Mouse (Mus musculus) myocyte (in vitro differentiated cells): ENCODE data around the gene Dctpp1. TPM values are rescaled to one million over a fixed set of nuclear protein-coding genes. Genes with fewer than 3 reads are reported as not detected.

Experiments used
- H3K27me3 ChIP-seq: one replicate; pipeline ENCODE4 v1.6.1; 2011; ENCODE audit not compliant: control insufficient read depth, insufficient read depth, insufficient read length
- H3K36me3 ChIP-seq: one replicate; pipeline ENCODE4 v1.6.1; 2011; ENCODE audit not compliant: control insufficient read depth, insufficient read depth
- H3K4me2 ChIP-seq: one replicate; pipeline ENCODE4 v1.6.1; 2011; ENCODE audit warnings: low read depth, control low read depth
- H3K4me3 ChIP-seq: one replicate; pipeline ENCODE4 v1.5.1; 2011; ENCODE audit warnings: mild to moderate bottlenecking, control low read depth, moderate library complexity
- H3K79me2 ChIP-seq: one replicate; pipeline ENCODE4 v1.6.1; 2011; ENCODE audit not compliant: control insufficient read depth, insufficient read depth
- H3ac ChIP-seq: one replicate; pipeline ENCODE4 v1.6.1; 2011; ENCODE audit not compliant: control insufficient read depth, insufficient read length
- CEBPB ChIP-seq: IDR thresholded peaks from 2 replicates; pipeline ENCODE4 v1.6.1; 2011; ENCODE audit warnings: mild to moderate bottlenecking, moderate library complexity; ENCODE audit not compliant: poor library complexity, insufficient read depth, severe bottlenecking
- E2F4 ChIP-seq: IDR thresholded peaks from one replicate; pipeline ENCODE4 v1.6.1; 2011; ENCODE audit warnings: mild to moderate bottlenecking, control low read depth, moderate library complexity; ENCODE audit not compliant: insufficient read depth
- MAX ChIP-seq: IDR thresholded peaks from one replicate; pipeline ENCODE4 v1.6.1; 2011; ENCODE audit warnings: low read depth, mild to moderate bottlenecking, control low read depth
- MYOD1 ChIP-seq, 3 experiments: IDR thresholded peaks; one replicate each; pipeline ENCODE4 v1.6.1; 2011; ENCODE audit warnings: control low read depth in 2 of 3, low read depth in 2 of 3, mild to moderate bottlenecking in 2 of 3, moderate library complexity in 1 of 3; ENCODE audit not compliant: insufficient read length in 2 of 3, control insufficient read depth in 1 of 3
- MYOG ChIP-seq, 3 experiments: IDR thresholded peaks; one replicate each; pipeline ENCODE4 v1.6.1; 2011; ENCODE audit warnings: control low read depth in 2 of 3, low read depth in 2 of 3, mild to moderate bottlenecking in 2 of 3; ENCODE audit not compliant: insufficient read length in 2 of 3, control insufficient read depth in 1 of 3, insufficient read depth in 1 of 3
- POLR2A ChIP-seq: IDR thresholded peaks from one replicate; pipeline ENCODE4 v1.6.1; 2011; ENCODE audit warnings: low read depth, mild to moderate bottlenecking, control low read depth, moderate library complexity; ENCODE audit not compliant: insufficient read length
- POLR2AphosphoS2 ChIP-seq: IDR thresholded peaks from one replicate; pipeline ENCODE4 v1.6.1; 2011; ENCODE audit warnings: low read depth, control low read depth; ENCODE audit not compliant: insufficient read length
- REST ChIP-seq: IDR thresholded peaks from one replicate; pipeline ENCODE4 v1.6.1; 2011; ENCODE audit warnings: mild to moderate bottlenecking, control low read depth, moderate library complexity; ENCODE audit not compliant: insufficient read depth, insufficient read length
- SRF ChIP-seq: IDR thresholded peaks from one replicate; pipeline ENCODE4 v1.6.1; 2011; ENCODE audit warnings: low read depth; ENCODE audit not compliant: control insufficient read depth, insufficient read length
- TCF12 ChIP-seq: IDR thresholded peaks from one replicate; pipeline ENCODE4 v1.6.1; 2011; ENCODE audit warnings: mild to moderate bottlenecking, control low read depth; ENCODE audit not compliant: poor library complexity, insufficient read depth, severe bottlenecking
- TCF3 ChIP-seq: IDR thresholded peaks from one replicate; pipeline ENCODE4 v1.6.1; 2011; ENCODE audit warnings: low read depth, control low read depth; ENCODE audit not compliant: insufficient read length
- USF1 ChIP-seq: IDR thresholded peaks from one replicate; pipeline ENCODE4 v1.6.1; 2011; ENCODE audit warnings: low read depth, mild to moderate bottlenecking, control low read depth, moderate library complexity
- polyA plus RNA-seq: library from polyadenylated mRNA; unstranded; fragments of >200 nt; fragmentation: generic; extraction: Trizol; gene quantifications from one replicate; pipeline ENCODE4 v1.2.1, GENCODE M21; 2012; ENCODE audit warnings: missing spikeins

The Dctpp1 gene
- polyA plus RNA-seq, 1 experiment = 76.9 TPM

GRCm38 (mm10) chr7:127231826-127232621 lies 28.5 kb downstream of the Dctpp1 start:
- Histone ChIP-seq H3K79me2 (peaks cover 49% of the 10 kb centered on the region), H3K36me3 (peaks cover 7% of the 10 kb centered on the region), H3ac (peak overlapping the region; percentile 32), H3K4me3 (peak overlapping the region; percentile 91), H3K4me2 (peak overlapping the region; percentile 93), H3K27me3 (no peaks in the 10 kb centered on the region)
- TF ChIP-seq USF1 = no peak
- no peak for TF ChIP-seq MYOD1 (IDR thresholded peaks at IDR 0.05; ENCODE audit: control insufficient read depth in 1 of 3, insufficient read length in 2 of 3, low read depth in 2 of 3)
- TF ChIP-seq POLR2A = no peak
- no peak for TF ChIP-seq POLR2AphosphoS2
- no peak for TF ChIP-seq MAX
- no peak for TF ChIP-seq CEBPB
- TF ChIP-seq REST = no peak
- no peak for TF ChIP-seq SRF
- TF ChIP-seq MYOG (IDR thresholded peaks at IDR 0.05; ENCODE audit: control insufficient read depth in 1 of 3, insufficient read depth in 1 of 3, insufficient read length in 2 of 3, low read depth in 2 of 3) = no peak
- TF ChIP-seq TCF12 = no peak
- no peak for TF ChIP-seq E2F4
- TF ChIP-seq TCF3 = no peak

DNA sequence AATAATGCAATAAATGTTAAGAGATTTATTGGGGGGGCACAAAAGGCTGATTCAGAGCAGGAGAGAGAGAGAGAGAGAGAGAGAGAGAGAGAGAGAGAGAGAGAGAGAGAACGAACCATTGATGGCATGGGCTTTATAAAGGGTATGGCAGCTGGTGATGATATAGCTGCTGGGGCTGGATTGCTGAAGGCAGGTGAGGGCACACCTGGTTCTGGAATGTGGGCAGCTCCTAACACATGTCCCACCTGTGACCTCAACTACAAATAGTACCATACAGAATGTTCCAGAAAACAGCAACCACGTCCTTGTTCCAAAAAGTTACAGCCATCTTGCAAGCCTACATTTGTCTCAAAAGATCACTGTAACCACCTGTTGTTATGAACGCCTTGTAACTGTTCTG lies 29.1 kb downstream of the Dctpp1 start:
- TF ChIP-seq POLR2AphosphoS2 = no peak
- TF ChIP-seq REST = no peak
- TF ChIP-seq E2F4 = no peak
- TF ChIP-seq SRF = no peak
- TF ChIP-seq MAX = no peak
- TF ChIP-seq MYOD1 (IDR thresholded peaks at IDR 0.05; ENCODE audit: control insufficient read depth in 1 of 3, insufficient read length in 2 of 3, low read depth in 2 of 3) = peak in 1 of 3 experiments; percentile 67
- TF ChIP-seq POLR2A = no peak
- no peak for TF ChIP-seq TCF12
- TF ChIP-seq MYOG (IDR thresholded peaks at IDR 0.05; ENCODE audit: control insufficient read depth in 1 of 3, insufficient read depth in 1 of 3, insufficient read length in 2 of 3, low read depth in 2 of 3) = peak in 2 of 3 experiments; percentile 23 to 75
- TF ChIP-seq USF1 = no peak
- peak; percentile 37 for TF ChIP-seq TCF3
- no peak for TF ChIP-seq CEBPB
- Histone ChIP-seq H3K27me3 (no peaks in the 10 kb centered on the region), H3K79me2 (peaks cover 49% of the 10 kb centered on the region), H3K4me2 (peak overlapping the region; percentile 93), H3ac (no peak overlapping the region), H3K36me3 (peaks cover 4% of the 10 kb centered on the region), H3K4me3 (peak overlapping the region; percentile 91)

DNA sequence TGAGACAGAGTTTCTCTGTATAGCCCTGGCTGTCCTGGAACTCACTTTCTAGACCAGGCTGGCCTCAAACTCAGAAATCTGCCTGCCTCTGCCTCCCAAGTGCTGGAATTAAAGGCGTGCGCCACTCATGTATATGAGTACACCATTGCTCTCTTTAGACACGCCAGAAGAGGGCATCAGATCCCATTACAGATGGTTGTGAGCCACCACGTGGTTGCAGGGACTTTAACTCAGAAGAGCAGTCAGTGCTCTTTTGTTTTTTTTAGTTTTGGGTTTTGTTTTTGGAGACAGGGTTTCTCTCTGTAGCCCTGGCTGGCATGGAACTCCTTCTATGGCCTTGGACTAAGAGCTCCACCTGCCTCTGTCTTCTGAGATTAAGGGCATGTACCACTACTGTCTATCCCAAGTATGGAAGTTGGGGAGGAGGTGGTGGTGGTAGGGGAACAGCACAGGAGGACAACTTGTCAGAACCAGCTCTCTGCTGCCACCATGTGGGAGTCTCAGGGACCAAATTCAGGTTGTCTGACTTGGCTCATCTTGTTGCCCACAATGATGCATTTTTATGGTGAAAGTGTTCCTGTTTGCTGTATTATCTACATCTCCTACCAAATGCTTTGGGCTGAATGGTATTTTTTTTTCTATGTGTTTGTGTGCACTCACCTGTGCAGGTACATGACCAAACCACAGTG lies 31.8 kb downstream of the Dctpp1 start:
- no peaks in the 10 kb centered on the region for H3K27me3 ChIP-seq
- no peak for TF ChIP-seq POLR2A
- no peak for TF ChIP-seq MAX
- no peak for TF ChIP-seq TCF12
- no peak for TF ChIP-seq MYOG (IDR thresholded peaks at IDR 0.05; ENCODE audit: control insufficient read depth in 1 of 3, insufficient read depth in 1 of 3, insufficient read length in 2 of 3, low read depth in 2 of 3)
- TF ChIP-seq TCF3 = no peak
- TF ChIP-seq REST = no peak
- TF ChIP-seq USF1 = peak; percentile 55
- TF ChIP-seq E2F4 = no peak
- no peak for TF ChIP-seq SRF
- TF ChIP-seq POLR2AphosphoS2 = peak; percentile 72
- no peak for TF ChIP-seq MYOD1 (IDR thresholded peaks at IDR 0.05; ENCODE audit: control insufficient read depth in 1 of 3, insufficient read length in 2 of 3, low read depth in 2 of 3)
- no peak for TF ChIP-seq CEBPB
- no peak overlapping the region for H3K4me2 ChIP-seq
- peaks cover 31% of the 10 kb centered on the region for H3K79me2 ChIP-seq
- H3ac ChIP-seq = no peak overlapping the region
- peaks cover 4% of the 10 kb centered on the region for H3K36me3 ChIP-seq
- H3K4me3 ChIP-seq = no peak overlapping the region

DNA sequence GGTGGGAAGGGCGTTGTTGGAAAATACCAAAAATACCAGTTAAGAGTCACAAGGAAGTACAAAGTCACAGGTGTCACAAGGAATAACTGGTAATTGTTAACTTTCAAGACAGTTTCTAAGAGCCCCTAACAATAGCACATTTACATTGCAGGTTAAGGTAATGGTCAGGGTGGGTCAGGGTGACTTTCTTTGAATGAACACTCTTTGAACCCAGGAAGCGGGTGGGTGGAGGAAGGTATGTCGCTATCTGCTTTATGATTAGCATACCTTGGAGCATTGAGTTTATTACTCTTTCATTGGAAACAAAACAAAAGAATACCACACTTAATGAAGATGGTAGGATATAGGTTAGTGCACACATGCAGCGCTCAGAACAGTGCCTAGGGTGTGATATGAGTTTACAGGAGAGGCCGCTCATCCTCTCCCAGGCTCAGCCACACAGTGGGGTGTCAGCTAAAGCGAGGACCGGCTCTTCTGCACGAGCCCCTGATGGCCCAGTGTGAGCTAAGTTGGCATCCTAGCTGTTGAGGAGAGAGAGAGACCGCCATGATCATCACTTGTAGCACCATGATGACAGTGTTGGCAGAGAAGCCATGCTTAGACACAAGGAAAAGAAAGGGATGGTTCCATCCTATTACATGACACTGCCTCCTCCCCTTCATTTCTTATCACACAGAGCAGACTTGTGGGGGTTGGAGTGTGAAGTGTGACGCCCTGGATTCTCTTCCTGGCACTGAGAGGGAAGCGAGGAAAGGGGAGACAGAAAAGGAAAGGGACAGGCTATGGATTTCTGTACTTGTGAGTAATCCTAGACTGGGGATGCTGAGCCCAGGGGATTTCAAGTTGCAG lies 35.1 kb downstream of the Dctpp1 start:
- Histone ChIP-seq H3K79me2 (peaks cover 1% of the 10 kb centered on the region), H3K36me3 (peaks cover 4% of the 10 kb centered on the region), H3K4me3 (no peak overlapping the region), H3K4me2 (no peak overlapping the region), H3ac (no peak overlapping the region), H3K27me3 (no peaks in the 10 kb centered on the region)
- no peak for TF ChIP-seq REST
- TF ChIP-seq POLR2AphosphoS2 = no peak
- no peak for TF ChIP-seq E2F4
- no peak for TF ChIP-seq MYOD1 (IDR thresholded peaks at IDR 0.05; ENCODE audit: control insufficient read depth in 1 of 3, insufficient read length in 2 of 3, low read depth in 2 of 3)
- no peak for TF ChIP-seq CEBPB
- TF ChIP-seq MAX = no peak
- no peak for TF ChIP-seq POLR2A
- TF ChIP-seq TCF12 = no peak
- no peak for TF ChIP-seq TCF3
- no peak for TF ChIP-seq MYOG (IDR thresholded peaks at IDR 0.05; ENCODE audit: control insufficient read depth in 1 of 3, insufficient read depth in 1 of 3, insufficient read length in 2 of 3, low read depth in 2 of 3)
- no peak for TF ChIP-seq USF1
- no peak for TF ChIP-seq SRF
